Mouse (Mus musculus) lung, postnatal 36 days (tissue): ENCODE results near the gene Gnpat.

Experiments used
- DNase-seq: peaks from one replicate; pipeline ENCODE4 v3.0.0; 2022; ENCODE audit warnings: mixed read lengths

Gnpat gene

DNA sequence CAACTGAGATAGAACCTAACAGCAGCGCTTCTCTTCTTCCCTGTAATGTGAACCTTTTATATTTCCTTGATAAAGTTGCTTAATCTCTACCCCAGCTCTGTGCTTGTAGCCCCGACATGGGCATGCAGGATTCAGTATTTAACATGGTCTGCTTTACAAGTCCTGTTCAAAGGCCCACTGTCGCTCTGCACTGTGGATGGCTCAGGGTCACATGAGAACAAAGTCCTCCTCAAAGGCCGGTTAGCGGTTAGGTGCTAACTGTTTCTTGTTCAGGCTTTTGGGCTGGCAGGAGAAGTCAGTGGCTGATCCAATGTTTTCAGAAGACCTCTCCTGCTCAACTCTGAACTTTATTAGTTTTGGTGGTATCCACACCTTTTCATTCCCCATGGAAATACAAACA lies 17.3 kb upstream of the Gnpat start:
- no peak for DNase-seq

DNA sequence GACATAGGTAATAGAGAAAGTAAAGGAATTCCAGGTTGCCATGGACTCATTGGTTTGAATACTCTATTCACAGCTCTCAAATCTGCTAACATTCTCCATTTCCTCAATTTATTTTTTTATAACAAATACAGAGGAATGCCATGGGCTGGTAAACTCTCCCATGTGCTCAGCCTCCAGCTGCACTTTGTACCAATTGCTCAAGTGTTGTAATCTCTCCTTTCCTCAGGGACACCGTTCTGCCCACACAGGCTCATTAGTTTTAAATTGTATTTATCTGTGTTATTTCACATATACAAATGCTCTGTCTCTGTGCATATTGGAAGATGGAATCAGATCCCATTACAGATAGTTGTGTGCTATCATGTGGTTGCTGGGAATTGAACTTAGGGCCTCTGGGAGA lies 9.3 kb upstream of the Gnpat start:
- no peak for DNase-seq

DNA sequence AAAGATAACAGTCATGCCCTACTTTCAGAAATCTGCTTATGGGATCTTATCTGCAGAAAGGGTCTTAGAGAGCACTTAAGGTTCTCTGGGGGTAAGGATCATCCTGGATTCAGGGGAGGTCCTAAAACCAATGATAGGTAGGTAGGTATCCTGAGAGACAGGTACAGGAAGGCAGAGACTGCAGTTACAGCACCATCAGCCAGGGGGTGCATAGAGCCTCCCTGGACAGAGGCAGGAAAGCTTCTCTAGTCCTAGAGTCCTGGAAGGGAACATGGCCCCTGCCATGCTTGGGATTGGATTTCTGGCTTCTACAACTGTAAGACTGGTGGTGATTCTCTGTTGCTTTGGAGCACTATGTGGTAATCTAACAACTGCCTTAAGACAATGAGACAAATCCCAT lies 3.4 kb upstream of the Gnpat start:
- peak; percentile 64 for DNase-seq

DNA sequence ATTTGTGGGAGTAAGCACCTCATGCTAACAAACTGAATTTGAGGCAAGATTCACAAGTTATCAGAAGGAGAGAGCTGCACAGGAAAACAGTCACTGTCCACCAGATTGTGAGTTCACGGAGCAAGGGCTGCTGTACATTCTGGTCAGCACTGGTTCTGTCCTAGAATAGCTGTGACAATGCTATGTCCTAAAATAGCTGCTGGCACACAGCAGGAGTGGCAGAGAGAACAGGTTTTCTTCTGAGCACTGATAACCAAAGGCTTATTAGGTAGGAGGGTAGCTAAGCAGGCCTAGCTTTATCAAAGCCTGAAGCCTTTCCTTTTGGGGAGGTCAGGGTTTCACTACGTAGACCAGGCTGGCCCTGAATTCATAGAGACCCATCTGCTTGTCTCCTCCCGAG lies 2.6 kb upstream of the Gnpat start:
- DNase-seq: no peak

DNA sequence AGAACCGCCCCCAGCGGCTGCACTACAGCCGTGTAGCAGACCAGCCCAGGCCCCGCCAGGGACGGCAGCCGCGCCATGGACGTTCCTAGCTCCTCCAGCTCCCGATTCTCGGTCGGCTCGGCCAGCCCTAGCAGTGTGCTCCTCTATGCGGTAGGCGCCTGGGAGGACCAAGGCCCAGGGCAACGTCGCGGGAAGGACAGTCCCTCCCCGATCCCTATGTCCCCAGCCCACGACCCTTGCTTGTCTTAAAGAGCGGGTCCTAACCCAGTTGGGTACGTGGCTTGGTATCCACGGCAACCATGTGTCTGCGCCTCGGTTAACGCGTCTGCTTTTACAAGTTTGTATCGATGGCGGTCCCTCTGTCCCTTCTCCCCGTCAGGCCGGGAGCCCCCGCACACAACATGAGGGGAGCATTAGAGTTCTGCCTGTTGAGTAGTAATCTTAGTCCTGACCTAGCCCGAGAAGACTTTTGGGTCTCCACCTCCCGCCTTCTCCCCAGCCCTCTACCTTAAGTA lies 387 bp downstream of the Gnpat start:
- DNase-seq: no peak

DNA sequence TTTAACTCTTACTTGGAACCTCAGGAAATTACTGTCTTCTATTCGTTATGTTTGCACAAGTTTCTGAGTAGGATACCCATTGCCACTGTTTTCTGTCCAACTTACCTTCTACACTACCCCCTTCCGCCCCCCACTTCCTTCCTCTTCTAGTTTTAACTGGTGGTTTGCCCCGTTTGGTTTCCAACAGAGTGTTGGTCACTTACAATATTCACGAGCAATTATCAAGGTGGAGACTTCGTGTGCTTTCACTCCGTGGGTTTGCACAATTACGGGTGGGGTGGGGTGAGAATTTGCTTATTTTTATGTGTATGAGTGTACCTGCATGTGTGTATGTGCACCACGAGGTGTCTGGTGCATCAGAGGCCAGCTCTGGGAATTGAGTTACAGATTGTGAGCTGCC lies 896 bp downstream of the Gnpat start:
- no peak for DNase-seq

DNA sequence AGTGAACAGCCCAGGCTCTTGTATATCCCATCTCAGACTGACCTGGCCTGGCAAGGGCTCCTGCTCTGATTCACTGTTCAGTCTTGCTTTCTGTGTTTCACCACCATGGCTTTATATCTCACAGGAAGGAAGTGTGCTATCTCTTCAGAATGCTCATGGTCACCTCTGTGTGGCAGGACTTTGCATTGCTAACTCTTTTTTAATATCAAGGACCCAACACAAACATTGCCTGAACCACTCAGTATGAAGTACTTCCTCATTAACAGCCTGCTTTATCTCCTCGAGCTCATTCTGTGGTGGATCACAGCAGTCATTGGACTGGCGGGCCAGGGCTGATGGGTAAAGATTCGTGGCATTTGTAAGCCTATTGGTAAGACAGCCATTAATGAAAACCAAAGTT lies 3.8 kb downstream of the Gnpat start:
- DNase-seq: peak; percentile 21

DNA sequence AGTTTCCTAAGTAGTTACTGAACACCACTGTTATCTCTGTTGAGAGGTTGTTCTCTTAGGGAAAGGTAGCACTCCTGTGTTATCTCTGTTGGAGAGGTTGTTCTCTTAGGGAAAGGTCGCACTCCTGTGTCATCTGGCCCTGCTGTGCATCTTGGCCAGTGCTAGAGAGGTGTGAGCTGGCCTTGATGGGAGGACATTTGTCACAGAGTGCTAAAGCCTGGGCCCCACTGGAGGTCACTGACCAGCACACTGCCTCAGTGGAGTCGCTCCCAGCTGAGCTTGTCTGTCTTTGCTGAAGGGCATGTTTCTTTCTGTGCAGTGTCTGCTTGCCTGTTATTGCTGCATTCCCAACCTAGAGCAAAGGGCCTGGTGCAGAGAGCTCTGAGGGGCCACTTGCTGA lies 4.3 kb downstream of the Gnpat start:
- DNase-seq: no peak

DNA sequence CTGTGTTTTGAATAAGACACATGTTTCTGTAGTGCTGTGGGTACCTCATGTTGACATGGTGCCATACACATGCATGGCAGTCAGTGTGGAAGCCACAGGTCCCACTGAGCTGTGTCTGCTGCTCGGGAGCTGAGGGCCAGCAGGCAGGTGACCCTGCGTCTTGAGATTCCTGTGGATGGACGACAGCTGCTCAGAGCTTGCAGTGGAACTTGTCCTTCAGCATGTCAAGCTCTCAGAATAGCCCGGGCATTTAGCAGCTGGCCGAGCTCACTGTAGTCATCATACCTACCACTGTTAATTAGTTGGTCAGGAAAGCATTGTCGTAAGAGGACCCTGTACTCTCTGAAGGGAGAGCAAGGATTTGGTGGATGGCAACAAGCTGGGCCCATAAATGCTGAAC lies 6.9 kb downstream of the Gnpat start:
- no peak for DNase-seq

DNA sequence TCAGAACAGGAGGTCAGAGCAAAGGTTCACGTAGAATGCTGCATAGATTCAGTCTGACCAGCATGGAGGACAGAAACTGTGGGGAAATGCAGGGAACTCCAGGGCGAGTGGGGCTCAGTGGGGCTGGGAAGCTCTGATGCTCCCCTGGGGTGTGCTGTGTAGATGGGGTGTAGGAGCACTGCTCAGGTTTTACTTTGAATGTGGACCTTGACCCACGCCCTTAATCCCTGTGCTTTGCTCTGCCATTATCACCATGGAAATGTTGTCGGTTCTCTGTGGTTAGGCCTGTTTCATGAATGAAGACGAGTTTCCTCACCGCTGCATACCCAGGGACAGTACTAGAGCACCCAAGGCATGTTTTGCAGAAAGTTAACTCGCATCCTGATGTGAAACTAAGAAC lies 8.6 kb downstream of the Gnpat start:
- DNase-seq: no peak

DNA sequence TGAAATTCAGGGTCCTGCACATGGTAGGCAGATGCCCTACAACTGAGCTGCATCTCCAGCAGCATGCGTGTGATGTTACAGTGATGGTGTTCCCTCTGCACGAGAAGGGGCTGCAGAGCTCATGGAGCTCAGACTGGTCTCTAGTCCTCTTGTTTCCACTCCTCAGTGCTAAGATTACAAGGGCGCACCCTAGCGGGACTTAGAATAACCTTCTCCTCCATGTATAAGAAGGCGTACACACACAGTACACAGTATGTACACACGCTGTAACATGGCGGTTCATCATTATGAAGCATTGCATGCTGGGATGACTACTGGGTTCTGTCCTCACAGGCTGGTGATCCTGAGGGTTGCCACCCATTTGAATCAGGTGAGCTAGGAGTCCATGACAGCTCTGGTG lies 9.2 kb downstream of the Gnpat start:
- no peak for DNase-seq

DNA sequence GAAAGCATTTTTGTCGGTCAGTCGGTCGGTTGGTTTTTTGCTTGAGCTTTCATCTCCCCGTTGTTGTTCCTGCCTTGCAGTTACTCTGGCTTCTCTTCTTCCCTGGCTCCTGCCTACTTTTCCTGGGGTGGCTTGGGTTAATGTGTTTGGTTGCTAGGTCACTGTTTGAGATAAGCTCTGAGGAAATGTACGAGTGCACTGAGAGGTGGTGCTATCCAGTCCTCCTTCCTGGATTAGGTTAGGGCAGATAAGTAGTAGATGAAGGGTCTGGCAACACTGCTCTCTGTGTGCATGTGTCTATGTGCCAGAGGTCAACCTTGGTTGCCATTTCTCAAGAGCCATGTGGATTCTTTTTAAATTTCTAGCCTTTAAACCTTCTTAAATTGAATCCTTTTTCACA lies 9.9 kb downstream of the Gnpat start:
- peak; percentile 53 for DNase-seq

DNA sequence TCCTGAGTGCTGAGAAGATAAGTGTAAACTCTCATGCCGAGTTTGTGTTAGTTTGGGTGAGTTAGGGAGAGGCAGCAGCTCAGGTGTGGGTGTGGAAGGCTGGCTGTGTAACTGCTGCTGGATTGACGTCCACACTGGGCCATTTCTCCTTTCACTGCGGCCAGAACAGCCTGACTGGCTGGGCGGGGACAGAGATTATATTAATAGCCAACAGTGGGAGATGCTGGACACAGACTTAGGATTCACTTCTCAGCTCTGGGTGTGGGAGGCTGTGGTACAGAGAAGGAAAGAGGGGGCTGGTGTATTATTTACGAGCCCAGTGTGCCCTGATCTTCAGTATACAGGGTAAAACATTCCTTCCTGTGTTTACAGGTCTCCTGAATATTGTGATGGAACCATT lies 15.3 kb downstream of the Gnpat start:
- no peak for DNase-seq

DNA sequence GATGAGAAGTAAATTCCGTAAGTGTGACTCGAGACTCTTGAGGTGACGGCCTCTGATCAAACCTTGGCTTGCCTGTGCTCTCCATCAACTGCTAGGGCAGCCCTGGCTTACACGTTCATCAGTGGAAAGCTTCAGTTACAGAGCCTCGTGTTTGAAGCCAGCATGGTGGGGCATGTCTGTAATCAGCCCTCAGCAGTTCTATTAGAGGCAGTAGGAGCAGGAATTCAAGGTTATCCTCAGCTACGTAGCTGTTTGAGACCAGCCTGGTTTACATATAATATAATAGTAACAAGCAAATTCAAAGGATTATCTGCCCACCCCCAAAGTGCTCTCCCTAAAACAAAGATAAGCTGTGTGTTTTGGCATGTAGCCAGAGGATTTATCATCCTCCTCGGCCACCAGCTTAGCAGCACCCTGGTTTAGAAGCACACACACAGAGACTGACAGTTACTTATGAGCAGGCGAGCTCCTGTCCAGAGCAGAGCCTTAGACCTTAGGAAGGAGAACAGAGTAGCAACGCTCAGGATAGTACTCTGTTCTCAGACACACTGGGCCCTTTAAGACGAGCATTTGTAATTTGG lies 16.2 kb downstream of the Gnpat start:
- DNase-seq: no peak

DNA sequence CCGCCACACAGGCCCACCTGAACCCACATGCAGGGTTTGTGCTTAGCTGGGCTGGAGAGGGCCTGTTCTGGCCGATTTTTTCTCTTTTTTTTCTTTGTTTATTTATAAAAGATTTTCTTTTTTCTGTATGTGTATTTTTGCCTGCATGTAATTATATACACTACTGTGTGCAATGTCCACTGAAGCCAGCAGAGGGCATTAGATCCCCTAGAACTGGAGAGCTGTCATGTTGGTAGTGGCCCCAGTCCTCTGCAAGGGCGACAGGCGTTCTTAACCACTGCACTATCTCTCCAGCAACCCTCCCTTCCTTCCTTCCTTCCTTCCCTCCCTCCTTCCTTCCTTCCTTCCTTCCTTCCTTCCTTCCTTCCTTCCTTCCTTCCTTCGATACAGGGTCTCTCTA lies 25.6 kb downstream of the Gnpat start:
- DNase-seq: no peak

DNA sequence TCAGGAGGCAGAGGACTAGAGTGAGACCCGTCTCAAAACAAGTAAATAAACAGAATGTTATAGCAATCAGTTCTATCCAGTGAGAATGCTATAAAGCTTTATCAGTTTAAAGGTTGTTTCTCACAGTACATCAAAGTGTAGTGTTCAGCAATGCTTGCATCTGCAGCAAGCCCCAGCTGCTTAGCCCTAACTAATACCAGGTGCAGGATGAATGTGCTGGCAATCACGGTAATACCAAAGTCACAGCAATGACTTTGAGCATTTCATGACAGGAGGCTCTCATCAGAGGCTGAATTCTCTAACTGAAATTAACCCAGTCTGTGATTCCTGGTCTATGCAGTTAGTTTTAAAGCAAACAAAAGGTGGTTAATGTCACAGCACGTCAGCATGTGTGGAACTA lies 29.8 kb downstream of the Gnpat start:
- DNase-seq: no peak

DNA sequence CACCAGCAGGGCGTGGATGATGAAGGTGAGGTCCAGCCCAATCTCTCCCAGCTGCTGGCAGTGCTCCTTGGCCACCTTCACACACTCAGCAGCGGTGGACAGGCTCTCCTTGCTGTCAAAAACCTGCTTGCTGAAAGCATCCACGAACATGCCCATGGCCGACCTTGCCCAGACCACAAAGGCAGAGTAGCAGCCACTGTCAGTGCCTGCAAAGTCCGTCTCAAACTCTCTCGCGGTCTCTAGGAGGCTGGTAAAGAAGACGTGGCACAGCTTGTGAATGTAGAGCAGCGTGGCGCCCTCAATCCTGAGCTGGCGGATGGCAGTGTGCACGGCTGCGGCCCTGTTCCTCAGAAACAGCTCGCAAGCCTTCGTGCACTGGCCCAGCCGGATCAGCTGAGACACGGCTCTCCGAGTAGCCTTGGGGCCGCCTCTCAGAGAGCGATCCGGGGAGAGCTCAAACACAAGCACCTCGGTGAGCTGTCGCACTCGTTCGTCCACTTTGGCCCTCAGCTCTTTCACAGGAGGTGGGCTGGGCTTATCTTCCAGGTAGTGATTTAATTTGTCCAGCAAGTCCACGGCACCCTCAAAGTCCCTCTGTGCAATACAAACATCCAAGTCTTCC lies 33.3 kb downstream of the Gnpat start:
- no peak for DNase-seq

DNA sequence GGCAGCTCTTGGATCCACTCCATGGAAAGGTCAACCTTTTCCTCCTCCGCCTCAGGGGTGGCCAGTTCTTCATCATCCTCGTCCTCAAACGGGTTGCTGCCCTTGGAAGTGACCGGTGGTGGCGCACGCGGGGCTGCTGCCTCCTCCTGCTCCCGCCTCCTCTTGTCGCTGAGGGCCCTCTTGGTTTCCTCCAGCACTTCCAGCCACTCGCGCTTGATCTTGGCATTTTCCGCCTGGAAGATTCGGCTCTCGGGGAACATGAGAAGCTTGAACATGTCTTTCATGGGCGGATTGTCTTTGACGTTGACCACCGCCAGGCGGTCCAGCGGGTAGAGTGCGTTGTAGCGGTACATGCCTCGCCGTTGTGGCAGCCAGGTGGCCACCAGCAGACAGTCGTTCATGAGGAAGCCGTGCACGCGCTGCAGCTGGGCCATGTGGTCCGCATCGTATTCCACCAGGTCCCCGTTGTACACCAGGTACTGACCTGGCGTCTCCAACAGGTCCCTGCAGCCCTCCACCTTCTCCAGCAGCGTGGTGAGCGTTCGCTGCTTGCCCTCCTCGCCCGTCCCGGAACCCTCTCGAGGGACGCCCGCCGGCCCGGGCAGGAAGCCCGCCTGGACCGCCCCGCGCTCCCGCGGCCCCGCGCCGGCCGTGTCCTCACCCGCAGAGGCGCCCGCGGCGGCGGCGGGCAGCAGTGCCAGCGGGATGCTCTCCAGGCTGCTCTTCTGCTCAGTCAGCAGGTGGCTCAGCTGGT lies 34.0 kb downstream of the Gnpat start:
- DNase-seq: peak; percentile 91

DNA sequence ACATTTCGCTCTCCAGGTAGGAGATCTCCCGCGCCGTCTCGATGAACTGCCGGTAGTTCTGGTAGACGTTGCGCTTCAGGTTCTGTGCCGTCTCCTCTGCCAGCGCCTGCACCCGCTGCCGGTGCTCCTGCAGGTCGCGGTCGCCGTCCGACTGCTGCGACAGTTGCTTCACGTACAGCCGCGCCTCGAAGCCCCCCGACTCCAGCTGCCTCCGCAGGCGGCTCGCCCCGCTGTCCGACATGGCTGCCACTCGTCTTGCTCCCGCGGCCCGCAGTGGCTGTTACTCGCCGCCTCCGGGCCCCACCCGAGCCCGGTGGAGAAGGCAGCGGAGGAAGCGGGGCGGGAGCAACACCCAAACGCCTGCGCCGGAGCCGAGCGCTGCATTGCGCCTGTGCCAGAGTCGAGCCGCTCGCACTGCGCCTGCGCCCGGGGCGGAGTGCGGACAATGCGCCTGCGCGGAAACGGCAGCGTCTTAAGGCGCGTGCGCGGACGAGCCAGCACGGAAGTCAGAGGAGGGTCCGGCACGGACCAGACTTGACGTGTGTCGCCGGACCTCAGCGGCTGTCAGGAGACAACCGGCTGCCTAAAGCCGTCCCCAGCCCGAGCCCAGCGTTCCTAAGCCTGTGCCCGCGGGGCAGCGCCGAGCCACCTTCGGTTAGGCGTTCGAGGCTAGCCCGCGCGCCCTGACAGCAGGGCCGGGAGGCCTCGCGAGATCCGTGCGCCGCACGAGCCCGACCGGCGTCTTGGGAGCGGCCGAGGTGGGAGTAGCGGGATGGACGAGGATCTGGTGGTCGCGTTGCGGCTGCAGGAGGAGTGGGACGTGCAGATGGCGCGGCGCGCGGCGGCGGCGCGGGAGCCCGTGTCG lies 34.8 kb downstream of the Gnpat start, which contains the start of the genes Exoc8 and Sprtn:
TSS of gene Exoc8 (minus strand) at position 320 of the 865 bp plus-strand sequence.
TSS of gene Sprtn (plus strand) at position 501 of the 865 bp plus-strand sequence.
- peak; percentile 96 for DNase-seq

DNA sequence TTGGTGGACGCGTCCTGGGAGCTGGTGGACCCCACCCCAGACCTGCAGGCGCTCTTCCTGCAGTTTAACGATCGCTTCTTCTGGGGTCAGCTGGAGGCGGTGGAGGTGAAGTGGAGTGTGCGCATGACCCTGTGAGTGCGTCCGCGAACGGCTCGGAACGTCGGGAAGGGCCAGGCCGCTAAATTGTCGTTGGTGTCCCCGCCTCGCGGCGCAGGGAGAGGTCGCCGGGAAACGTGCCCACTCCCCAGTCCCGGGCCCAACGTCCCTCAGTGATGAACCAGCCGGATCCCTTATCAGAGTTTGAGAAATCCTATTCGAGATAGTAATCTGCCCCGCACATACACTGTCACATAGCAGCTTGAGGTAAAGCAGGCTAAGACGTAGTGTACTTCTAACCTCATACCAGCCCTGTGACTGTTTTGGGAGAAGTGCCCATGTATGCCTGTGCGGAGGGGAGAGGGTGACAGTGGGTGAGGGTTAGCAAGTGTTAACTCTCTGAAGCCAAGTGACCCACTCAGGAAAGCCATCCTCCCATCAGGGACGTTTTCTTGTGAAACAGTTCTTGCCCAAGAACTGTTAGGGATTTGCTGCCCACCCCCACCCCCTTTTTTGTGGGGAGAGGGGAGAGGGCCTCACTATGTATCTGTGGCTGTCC lies 35.5 kb downstream of the Gnpat start:
- DNase-seq: no peak

DNA sequence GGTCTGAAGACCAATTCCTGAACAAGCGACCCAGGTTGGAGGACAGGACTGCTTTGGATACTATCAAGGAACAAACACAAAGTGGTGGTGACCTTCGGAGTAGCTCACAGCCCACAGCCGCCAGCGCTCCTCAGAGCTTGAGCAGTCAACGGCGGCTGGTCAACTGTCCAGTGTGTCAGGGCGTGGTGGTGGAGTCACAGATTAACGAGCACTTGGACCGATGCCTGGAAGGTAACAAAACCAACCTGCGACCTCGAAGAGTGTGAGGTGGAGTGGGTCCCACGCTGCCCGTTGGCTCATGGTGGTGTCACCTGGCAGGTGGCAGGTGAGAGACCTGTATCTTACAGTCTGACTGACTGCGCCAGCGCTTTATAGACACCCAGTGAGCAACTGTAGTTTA lies 40.4 kb downstream of the Gnpat start:
- DNase-seq: no peak

DNA sequence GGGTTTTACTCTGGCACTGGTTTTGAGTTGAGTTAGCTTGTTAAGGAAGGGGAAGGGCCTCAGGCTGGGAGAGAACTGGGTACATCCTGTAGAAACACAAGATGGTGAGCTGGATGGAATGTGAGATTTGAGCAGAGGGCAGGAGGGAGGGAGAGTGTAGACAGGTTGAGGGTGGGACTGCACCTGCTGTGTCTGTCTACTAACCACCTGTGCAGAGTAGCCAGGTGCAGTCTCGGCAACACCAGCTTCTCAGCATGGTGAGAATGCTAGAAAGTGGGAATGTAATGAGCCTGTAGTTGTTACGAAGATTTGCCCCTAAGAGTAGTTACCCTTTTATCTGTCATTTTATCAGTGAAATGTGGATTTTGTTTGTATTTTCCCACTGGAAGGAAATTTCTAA lies 42.6 kb downstream of the Gnpat start:
- DNase-seq: no peak

DNA sequence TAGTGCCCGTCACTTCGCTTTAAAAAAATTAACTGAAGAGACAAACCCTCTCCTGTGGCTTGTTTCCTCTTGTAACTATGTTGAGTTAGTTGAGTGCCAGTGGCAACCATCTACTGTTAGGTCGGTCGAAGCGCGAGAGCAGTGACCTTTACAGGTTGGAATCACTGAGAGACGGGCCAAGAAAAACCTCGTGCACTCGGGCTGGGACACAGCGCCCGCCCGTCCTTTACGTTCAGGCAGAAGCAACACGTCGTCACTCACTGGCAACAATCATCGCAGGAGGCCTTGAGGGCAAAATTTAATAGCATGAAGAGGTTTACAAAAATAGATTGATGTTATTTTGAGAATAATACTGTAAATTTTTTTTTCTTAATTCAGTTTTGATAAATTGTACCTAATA lies 47.1 kb downstream of the Gnpat start:
- no peak for DNase-seq
